Mouse (Mus musculus): ENCODE results near the gene Clps.

Clps gene

DNA sequence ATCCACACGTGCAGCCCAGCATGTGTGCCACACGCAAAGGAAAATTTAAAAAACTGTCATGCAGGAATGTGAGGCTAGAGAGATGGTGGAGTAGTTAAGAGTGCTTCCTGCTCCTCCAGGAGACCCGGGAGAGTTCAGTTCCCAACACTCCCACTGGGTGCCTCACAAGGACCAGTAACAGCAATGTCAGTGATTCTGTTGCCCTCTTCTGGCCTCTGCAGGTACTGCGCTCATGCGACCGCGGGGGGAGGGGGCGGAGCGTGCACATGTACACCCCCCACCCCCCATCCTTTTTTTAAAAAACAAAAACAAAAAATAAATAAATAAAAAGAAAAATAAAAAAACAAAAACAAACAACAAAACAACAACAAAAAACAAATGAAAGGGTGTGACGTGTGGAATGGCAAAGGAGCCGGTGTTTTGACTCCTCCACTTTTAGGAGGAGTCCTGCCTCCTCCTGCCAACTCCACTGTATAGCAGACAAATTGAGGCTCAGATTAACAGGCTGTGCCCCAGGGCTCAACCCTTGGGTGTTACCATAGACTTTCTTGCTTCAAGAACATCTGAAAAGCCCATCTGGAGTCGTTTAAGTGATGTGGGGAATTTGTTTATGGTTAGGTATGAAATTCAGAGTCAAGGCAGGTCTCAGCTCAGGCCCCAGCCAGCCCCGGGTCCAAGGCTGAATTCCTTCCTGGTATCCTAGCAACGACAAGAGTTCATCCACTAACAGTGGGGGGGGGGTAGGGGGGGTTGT lies 7.3 kb downstream of the Clps start:
- peak; percentile 87 for DNase-seq (ENCODE audit: low read depth, low spot score)

DNA sequence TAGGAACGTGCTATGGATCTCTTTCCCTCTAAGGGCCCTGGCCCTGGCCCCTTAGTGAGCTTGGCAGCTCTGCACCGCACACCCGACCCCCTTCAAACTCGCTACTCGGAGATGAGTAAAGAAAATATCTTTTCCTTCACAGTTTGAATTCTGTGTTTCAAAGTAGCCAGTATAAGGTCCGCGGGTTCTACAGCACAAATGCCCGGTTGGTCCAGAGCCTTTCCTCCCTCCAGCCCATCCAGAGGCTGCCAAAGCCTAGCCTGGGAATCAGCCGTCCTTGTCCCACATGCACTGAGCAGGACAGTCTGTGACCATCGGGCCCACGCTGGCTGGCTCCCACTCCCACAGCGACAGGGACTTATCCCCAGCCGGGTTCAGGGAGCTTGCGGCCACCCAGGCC lies 11.5 kb downstream of the Clps start, which contains the start of gene Clpsl2:
Clpsl2 (plus strand) TSS at position 301 of the 400 bp plus-strand sequence.
- DNase-seq (ENCODE audit: low read depth, low spot score): no peak

DNA sequence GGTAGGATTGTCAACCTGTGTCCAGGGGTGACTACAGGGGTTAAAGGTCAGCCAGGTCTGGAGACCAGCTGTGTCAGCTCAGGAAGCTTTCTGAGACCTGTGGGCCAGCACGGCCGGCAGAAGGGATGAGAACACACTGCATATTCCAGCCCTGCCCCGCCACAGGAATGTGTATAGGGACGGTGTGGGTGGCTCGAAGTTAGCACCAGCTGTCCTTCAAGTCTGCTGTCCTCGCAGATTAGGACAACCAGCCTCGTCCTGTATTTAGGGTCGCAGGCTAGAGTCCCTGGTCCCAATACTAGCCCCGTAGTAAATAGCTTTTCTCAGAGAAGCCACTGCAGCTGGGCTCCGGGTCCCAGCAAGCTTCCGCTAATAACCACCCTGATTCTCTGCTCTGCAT lies 12.0 kb downstream of the Clps start:
- no peak for DNase-seq (ENCODE audit: low read depth, low spot score)

DNA sequence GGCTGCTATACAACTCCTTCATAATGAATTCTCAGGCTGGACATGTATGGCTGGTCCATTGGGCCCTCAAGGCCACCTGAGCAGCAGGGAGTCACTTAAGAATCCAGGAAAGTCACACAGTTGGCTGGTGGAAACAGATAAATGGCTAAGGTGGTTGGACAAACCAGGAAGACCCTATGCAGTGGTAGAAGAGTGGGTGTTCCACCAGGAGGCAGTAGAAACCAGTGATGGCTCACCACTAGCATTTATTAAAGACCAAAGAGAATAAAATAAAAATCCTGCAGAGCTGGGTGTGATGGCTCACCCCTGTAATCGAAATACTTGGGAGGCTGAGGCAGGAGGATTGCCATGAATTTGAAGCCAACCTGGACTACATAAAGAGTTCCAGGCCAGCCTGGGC lies 13.6 kb downstream of the Clps start:
- no peak for DNase-seq (ENCODE audit: low read depth, low spot score)

DNA sequence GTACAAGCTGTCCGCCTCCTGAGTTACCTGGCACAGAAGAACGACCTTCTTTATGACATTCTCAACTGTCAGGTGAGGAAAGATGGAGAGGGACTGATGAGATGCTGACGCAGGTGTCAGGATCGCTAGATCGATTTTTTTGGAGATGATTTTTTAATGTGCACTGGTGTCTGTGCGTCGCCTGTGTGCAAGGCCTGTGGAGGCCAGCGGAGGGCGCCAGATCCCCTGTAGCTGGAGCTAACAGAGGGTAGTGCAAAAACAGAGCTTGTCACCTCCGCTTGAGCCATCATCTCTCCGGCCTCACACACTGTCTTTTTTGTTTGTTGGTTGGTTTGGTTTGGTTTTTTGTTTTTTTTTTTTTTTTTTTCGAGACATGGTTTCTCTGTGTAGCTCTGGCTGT lies 22.7 kb downstream of the Clps start:
- no peak for DNase-seq (ENCODE audit: low read depth, low spot score)

DNA sequence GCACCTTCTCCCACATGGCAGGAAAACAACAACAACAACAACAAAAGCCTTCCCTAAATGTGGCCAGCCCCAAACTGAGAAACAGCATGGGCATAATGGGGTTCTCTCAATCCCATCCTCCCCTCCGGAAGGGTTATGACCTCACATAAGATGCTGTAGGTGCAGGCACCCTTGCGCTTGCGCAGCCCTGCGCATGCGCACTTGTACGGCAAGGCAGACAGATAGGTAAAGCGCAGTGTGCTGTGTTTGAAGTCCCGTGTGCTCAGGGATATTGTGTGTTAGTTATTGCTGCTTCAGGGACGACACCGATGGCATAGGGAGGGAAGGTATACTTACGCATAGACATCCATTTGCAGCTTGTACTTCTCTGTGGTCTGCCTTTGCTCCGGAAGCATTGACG lies 27.2 kb downstream of the Clps start:
- DNase-seq (ENCODE audit: low read depth, low spot score): no peak

DNA sequence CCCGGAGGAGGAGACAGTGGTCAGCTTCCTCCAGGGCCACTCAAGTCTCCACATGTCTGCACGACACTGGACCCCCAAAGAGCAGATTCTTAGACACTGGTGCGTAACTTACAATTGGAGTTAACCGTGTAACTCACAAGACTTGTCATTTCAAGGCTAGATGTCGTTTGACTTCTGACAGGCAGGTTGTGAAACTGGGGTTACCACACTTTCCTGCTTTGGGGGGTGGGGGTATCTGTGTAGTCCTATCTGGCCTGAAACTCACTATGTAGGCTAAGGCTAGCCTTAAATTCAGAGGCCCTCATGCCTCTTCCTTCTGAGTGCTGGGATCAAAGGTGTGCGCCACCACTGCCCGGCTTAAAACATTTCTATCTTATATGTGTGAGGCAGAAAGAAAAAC lies 28.0 kb downstream of the Clps start:
- DNase-seq (ENCODE audit: low read depth, low spot score): no peak

DNA sequence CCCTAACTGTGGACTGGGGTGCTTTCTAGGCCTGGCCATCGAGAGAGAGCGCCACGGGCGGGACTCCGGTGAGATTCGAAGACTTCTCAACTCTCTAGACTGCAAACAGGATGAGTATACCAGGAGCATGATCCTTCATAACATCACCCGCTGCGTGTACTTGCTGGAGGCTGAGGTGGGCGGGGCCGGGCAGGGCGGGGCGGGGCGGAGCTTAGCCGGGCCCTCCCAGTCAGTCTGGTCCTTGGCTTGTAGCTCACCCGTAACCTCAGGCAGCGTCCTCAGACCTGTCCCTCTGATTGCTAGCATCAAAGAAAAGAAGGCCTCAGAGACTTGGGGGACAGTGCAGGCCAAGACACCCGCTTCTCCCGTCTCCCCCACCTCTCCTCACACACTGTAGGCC lies 28.6 kb downstream of the Clps start:
- DNase-seq (ENCODE audit: low read depth, low spot score): no peak

DNA sequence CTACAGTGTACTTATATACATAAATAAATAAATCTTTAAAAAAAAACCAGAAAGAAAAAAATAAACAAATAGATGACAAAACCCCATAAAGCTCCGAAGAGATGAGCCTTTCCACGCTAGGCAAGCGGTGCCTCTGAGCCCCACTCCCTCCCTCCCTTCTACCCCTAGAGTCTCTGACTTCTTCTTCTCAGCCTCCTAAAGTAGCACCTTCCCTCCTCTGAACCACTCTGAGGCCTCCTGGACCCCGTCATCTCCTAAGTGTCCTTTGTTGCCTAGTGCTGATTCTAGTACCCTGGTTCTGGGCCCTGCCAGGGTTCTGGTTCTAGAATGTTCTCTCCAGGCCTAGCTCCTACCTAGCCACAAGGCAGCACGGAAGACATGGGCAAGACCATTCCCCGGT lies 30.1 kb downstream of the Clps start, which contains the start of gene Armc12:
Armc12 (plus strand) TSS at position 301 of the 400 bp plus-strand sequence.
- no peak for DNase-seq (ENCODE audit: low read depth, low spot score)

DNA sequence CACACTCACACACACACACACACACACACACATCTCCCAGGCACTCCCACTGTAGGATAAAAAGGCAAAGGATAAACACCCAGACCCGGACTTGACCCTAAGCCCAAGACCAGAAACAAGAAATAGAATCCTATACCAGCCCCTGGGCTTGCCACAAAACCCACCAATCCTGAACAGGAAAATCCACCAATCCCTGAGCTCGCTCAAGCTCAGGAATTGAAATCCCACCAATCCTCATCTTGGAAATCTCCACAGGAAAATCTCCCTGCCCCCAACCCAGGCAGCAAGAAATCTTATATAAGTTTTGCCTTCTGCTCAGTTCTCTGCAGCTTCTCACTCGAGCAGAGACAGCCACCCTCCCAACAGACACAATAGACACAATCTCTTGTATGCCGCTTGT lies 31.4 kb downstream of the Clps start:
- no peak for DNase-seq (ENCODE audit: low read depth, low spot score)

DNA sequence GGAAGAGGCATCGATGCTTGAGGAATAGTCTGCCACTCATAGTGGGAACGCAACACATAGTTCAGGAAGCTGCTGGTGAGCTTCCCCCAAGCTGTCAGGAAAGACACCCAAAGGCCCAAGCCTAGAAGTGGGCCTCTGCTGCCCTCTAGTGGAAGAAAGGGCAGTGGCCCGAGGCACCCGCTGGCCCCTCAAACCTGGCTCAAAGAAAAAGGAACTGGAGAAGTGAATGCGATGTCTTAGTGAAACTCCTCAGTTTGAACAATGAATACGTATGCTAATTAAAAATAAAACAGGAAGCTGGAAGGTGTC lies 32.6 kb downstream of the Clps start:
- DNase-seq (ENCODE audit: low read depth, low spot score): peak; percentile 89

DNA sequence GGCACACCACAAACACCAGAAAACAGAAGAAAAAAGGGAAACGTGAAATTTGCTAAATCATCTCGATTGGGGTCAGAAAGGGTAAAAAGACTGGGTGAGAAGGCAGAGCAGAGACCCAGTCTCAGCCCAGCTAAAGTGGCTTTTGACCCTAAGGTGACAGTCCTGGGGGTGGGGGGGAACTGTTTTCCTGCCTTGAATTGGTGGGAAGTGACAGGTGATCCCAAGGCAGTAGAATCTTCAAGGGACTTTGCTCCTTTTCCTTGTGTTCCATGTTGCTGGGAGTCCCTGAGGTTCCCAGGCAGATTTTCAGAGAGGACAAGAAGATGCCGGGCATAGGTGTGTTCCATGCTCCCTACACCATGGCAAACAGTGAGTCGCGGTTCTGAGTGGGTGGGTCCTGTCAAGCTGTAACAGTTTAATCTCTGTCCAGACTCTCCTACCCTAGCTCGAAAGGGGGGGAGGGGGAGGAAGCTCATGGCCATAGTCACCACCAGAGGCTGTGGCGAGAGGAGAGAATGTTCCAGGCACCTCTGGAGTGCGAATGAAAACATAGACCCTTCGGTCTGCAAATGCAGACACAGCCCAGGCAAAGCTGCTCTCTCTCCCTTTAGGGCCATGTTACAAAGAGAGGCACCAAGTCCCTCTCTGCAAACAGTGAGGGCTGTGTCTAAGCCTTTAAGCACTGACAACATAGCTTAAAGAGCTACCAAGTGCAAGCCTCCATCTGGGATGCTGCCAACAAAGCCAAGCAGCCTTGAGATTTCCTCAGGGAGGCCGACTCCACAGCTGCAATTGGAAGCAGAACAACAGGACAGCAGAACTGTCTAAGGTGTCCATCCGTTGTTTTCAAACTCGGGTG lies 33.2 kb downstream of the Clps start:
- DNase-seq (ENCODE audit: low read depth, low spot score): no peak

DNA sequence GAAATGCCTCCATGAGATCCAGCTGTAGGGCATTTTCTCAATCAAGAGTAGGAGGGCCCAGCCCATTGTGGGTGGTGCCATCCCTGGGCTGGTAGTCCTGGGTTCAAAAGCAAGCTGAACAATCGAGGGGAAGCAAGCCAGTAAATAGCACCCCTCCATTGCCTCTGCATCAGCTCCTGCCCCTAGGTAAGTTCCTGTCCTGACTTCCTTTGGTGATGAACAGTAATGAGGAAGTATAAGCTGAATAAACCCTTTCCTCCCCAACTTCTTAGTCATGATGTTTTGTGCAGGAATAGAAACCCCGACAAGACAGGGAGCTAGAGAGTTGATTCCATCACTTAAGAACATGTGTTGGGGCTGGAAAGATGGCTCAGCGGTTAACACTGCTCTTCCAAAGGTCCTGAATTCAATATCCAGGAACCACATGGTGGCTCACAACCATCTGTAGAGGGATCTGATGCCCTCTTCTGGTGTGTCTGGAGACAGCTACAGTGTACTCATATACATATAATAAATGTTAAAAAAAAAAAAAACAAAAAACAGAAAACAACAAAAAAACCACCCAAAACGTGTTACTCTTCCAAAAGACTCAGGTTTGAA lies 35.6 kb downstream of the Clps start:
- peak; percentile 28 for DNase-seq (ENCODE audit: low read depth, low spot score)

DNA sequence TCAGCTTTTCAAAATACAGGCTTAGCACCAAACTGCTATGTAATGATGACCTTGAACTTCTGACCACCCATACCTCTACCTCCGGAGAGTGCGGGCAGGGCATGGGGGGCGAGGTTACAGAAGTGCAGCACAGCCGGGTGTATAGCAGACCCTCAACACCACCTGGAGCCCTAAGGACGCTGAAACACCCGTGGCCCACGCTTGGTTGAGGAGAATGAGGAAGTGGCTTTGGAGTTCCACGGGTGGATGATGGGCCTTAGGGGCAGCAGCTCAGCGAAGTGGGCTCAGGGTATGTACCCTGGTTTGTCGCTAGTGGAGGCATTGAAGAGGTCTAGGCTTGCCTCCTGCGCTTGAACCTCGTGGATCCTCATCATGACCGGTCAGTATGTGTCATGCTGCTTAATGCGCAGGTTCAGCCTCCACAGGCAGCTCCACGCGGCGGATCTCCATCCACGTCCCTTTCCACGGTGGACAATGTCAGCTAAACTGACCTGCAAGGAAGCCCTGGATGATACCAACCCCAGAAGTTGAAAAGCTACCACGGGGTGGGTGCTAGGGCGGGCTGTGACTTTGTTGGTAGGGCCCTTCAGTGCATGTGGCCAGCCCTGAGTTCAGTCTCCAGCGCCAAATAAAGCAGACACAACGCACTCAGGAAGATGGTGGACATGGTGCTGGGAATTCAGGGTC lies 36.4 kb downstream of the Clps start:
- DNase-seq (ENCODE audit: low read depth, low spot score): no peak

DNA sequence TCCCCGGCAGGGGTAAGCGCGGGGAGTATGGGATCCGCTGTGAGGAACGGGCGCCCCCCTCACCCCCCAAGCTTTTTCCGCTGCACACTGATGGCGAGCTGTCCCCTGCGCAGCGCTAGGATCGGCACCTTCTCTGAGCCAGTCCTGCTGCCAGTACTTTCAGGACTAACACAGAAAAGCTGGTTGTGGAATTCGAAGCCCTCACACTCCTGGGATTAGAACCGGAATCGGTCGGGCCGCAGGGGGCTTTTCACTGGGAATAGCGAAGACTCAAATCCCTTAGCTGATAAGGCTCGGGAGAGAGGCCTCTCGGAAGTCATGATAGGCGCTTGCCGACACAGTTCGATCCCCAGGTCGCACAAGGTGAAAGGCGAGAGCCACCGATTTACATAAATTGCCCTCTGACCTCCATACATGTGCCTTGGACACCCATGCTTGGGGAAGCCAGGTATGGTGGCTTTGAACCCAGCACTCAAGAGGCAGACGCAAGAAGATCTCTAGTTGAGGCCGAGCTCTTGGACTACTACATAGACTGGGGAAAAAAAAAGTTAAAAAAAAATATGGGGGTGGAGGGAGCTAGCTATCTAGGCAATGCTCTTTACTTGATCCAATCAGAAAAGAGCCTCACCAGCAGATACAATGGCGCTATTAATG lies 37.1 kb downstream of the Clps start:
- no peak for DNase-seq (ENCODE audit: low read depth, low spot score)

DNA sequence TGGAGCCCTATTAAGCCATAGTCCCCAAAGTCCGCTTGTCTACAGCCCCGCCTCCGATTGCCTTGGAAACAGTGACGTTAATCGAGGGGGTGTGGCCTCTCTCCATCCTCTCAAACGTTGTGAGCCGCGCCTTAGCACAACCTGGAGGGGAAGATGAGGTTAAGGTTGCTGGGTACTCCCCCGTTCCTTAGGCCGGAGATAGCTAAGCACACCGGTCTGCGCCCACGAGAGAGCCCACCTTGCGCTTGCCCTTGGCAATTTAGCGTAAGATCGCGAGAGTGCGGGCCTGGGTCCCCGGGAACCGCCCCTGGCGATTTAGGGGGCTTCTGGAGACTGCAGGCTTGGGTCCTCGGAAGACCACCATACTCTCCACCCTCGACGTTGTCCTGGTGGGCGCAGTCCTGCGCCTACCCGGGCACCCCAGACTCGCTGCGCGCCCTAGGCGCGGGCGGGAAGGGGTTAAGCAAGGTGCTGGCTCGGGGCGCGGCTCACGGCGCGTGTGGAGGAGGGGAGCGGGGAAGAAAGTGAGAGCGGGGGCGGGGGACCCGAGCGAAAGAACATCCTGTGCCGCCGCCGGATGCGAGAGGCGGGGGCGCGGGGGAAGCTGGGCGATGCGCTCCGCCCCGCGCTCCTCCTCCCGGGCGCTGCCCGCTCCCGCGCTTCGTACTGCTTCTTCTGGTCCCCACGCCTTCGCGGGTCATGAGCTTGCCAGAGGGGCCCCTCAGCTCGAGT lies 37.8 kb downstream of the Clps start:
- DNase-seq (ENCODE audit: low read depth, low spot score): peak; percentile 82

DNA sequence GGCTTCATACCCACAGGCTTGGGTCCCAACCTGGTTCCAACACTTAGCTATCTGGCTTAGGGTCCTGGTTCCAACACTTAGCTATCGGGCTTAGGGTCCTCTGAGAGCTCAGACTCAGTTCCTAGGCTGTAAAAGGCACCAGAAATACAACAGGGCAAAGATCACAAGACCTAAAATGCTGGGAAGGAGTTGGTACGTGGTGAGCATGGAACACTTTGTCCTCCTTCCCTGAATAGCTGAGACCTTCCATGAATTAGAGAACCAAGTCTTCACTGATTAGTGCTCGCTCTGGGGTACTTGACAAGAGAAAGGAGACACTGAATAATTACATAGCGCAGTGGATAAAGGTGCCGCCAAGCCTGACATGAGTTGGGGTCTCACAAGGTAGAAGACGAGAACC lies 38.6 kb downstream of the Clps start:
- DNase-seq (ENCODE audit: low read depth, low spot score): no peak

DNA sequence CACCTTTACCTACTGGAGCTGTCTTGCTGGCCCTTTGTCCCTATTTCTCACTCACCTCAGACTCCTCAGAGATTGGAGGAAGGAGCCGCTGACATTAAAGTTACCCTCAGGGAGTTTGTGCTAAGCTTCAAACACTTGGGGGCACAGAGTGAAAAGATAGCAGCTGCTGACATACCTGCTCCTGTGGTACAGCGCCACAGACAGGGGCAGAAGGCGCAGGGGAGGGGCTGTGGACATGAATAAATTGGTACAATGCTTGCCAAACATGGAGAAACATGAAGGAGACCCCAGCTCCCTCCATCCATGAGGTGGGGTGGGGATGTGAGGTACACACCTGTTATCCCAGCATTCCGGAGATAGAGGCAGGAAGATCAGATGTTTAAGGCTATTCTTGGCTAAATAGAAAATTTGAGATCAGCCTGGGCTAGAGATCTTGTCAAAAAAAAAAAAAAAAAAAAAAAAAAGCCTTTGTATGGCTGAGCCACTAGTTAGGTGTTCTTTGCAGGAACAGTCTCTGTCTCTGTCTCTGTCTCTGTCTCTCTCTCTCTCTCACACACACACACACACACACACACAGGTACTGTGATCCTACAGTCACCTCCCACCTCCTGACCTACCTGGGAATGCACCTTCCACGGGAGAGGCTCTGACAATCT lies 39.4 kb downstream of the Clps start:
- DNase-seq (ENCODE audit: low read depth, low spot score): no peak

DNA sequence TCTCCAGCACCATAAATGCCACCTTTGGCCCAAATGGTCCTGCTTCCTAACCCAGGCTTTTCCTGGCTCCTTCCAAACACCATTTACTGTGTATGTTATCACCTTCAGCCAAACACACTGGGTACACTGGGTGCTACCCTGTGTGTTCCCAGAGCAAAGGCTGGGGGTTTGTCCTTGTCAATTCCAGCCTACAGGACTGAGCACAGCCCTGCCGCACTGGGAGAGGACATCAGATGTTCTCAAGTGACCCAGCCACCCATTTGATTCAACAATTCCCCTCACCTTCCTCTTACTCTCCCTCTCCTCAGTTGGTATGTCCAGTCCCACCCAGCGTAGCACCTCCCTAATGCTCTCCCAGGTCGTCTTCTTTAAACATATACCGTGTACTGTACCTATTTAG lies 40.0 kb downstream of the Clps start:
- DNase-seq (ENCODE audit: low read depth, low spot score): no peak

DNA sequence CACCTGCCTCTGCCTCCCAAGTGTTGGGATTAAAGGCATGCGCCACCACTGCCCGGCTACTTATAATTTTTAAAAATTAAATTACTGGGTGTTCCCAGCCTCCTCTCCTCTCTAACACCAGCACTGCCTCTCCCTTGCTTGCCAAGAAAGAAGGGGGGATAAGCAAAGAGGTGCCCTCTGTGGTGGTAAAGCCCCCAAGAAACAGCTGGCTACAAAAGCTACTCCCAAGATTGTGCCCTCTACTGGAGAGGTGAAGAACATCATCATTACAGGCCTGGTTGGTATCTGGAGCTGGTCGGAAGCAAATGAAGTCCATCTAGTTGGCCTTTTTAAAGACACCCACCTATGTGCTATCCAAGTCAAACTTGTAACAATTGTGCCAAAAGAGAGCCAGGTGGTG lies 40.7 kb downstream of the Clps start:
- no peak for DNase-seq (ENCODE audit: low read depth, low spot score)

All from 3T3-L1 (cell line).